Mouse (Mus musculus) mesoderm, embryonic 11.5 days (tissue): ENCODE data around the gene Ppp1r37.

Experiments
- DNase-seq: peaks from one replicate; pipeline ENCODE4 v3.0.0-alpha.2; 2012; ENCODE audit warnings: low read depth, low spot score

Gene Ppp1r37

DNA sequence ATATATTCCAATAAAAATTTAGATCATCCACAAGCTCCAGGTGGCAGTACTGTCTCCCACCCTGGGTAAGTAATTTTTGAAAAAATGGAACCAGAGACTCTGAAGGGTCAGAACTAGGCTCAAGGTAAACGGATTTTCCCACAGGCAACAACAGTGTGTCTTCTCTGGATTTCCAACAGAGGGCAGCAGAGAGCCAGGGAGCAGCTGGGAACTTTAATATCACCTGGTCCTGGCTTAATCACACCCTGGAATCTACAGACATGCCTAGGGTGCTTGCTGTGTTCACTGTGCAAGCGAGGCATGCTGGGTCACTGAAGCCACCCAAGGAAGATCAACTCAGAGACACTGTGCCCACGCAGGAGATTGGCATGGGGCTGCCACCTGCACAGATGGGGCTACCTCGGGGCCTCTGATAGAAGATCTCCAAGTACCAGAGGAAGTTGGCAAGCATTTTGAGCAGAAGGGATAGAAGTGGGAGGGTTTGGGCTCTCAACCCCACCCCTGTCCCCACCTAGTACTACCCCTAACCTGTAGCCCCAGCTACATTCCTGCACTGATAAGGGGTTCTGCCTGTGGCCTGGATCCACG is 59.3 kb downstream of the Ppp1r37 start:
- DNase-seq: peak; percentile 73

DNA sequence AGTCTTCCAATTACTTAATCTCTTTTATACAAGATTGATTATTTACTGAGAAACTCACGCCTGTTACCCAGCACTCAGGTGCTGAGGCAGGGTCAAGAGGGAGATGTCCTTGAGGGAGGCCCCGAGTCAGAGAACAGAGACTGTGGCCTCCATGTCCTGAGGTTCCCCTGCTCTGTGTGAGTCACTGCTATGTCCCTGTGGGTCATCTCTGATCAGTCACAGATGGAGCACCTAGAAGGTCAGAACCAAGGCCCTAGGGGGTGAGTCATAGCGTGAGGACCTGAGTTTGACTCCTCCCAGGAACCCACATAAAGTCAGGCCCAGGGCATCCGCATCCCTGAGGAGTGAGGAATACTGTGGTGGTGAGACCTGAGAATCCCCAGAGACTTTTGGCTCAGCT is 61.2 kb downstream of the Ppp1r37 start:
- DNase-seq: no peak

DNA sequence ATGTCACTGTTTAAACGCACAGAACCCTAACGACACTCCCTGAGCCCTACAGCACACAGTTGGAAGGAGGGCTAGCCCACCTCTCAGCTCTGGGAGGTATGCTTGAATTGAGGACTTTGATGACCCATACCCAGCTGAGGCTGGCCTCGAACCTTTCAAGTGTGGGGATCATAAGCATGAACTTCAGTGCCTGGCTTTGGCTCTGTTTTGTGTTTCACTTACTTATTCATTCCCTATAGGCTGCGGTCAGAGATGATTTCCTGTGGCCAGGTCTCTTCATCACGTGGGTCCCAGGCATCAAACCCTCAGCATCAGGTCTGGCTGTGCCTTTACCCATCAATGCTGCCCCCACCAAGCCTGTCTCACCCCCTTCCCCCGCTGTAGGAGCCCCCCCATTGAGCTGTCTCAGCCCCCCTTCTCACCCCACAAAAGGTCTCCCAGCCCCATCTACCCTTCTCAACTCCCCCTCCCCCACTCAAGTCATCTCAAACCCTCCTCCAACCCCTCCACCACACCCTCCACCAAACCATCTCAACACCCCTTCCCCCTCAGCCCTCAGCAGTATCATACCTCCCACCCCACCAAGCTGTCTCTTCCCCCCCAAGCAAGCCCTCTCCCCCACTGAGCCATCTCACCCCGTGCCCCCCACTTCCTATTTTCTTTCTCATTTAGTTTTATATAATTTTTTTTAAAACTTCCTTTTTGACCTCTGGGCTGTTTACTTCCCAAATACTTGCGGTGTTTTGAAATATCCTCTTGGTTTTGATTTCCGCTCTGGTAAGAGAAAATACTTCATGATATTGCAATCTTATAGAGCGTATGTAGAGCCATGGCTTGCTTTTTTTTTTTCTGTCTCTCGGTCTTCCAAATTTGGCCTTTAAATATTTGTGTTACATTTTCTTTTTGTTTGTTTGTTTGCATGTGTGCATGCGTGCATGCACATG is 62.2 kb downstream of the Ppp1r37 start:
- DNase-seq: no peak

DNA sequence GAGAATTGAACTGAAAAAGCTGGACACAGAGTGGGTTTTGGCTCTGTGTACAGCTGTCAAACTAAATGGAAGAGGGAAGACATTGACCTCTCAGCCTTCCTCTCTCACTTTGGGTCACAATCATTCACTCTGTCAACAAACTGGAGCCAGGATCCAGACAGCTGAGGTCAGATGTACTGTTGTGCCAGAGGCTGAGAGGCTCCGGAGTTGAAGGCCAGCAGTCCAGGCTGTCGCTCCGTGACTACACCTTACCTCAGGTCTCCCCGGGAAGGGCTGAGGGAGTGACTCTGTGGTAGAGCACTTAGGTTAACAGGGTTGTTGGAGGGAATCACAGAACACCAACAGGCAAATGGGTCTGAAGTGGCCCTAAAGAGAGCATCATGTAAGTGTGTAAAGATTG is 64.5 kb downstream of the Ppp1r37 start:
- DNase-seq: no peak

DNA sequence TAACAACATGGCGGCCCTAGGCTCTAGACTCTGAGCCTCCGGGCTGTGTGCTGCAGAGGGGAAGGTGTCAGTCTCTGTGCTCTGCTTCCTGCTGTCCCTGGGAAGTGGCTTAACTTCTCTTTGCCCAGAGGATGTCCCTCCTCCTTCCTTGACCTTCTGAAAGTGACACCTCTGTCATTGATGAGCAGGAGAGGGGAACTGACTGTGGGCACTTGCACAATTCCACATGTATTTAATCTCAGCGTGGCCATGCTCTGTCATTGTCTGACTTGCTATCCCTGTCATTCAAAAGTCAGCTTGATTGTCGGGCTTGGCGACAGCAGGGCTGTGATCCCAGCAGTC is 66.7 kb downstream of the Ppp1r37 start:
- no peak for DNase-seq

DNA sequence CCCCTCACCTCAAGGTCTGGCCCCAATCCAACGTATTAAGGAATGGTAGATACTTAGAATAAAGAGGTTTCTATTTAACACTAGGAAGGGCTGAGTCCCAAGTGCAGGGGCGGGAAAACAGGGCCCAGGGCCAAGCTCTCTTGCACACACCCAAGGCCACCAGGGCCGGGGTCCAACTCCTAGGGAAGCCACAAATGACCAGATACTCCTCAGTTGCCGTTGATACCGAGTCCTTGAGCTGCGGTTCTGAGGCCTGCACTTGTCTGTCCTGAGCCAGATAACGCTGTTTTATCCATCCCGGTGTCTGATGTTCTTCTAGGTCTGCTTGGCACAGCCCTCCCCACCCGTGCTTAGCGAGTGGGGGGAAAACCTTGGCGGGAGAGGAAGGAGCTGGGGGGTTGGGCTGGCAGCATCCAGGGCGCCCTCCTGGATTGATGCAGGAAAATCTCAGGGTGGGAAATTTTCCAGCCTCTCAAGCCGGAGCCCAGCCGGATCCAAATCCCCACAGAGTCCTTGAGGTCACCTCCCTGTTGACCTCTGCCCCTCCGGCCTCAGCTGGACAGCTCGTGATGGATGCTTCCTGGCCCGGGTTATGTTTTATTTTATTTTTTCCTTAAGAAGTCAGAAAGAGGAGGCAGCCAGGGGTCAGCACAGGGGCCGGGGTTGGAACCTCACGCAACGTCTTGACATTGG is 67.2 kb downstream of the Ppp1r37 start:
- peak; percentile 32 for DNase-seq

DNA sequence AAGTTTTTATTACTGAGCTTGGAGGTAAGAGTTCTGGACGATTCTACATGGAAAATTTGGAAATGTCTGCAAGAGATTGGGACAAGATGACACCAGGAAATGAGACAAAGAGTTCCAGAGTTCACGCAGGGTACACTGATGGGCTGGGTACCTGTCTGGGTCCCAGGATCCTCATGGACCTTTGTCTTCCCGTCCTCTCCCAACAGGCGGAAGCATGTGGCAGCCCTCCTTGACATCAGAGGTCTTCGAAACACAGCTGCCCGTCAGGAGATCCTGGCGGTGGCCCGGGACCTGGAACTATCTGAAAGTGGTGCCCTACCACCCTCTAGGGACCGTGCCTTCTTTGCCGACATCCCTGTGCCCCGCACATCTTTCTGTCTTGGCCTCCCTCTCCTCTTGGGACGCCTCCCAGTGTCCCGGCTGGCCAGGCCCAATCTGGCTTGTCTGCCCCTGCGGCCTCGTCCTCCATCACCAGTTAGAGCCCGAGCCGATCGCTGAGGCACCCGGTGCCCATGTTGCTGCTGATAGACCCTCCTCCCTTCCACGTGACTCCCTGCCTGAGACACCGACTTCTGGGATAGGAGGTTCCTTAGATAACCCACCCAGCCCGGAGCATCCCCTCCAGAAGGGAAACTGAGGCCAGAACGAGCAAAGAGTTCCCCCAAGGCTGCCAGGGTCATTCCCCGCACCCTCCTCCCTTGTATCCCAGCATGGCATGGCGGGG is 68.0 kb downstream of the Ppp1r37 start:
- no peak for DNase-seq

DNA sequence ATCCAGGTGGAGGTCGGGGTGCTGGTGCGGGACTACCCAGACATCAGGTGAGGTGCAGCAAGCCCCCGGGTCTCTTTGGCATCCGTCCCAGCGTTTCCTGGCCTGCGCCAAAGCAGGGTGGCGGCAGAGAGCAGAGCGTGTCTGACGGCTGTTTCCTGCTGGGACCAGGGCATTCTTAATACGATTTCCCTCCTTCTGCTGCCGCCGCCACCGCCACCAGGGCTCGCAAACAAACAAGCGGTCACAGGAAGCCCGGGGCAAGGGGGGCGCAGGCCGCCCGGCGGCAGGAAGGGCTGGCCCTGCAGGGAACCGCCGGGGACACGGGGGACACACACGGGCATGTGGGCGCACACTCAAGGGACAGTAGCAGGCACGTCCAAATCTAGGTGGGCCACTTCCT is 71.1 kb downstream of the Ppp1r37 start:
- peak; percentile 28 for DNase-seq

DNA sequence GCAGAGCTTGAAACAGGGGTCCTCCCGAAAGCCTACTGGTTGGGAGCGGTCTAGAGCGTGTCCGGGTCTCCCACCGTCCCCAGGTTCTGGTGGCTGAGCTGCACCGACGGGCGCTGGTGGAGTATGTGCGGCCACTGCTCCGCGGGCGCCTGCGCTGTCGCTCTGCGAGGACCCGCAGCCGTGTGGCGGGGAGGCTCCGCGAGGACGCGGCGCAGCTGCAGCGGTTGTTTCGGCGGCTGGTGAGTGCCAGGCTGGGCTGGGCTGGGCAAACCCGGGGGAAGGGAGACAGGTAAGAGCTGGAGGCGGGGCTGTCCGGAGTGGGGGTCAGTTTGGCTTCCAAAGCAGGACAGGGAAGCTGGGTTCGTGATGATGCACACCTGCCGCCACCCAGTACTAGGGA is 73.4 kb downstream of the Ppp1r37 start:
- DNase-seq: no peak

DNA sequence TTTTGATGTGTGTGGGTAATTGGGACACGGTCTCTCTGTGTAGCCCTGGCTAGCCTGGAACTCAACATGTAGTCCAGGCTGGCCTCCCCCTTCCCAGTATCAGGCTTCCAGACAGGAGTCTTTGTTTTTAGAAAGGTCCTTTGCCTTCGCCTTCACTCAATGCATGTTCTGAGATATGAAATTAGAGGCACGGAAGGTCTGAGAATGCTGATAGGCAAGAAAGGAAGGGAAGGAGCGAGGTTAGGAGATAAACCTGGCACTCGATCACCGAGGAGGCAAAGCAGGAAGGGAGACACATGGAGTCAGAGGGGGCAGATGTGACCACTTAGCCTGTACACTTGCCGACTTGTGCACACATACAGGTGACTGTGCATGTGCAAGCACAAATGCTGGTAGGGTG is 76.3 kb downstream of the Ppp1r37 start:
- DNase-seq: no peak

DNA sequence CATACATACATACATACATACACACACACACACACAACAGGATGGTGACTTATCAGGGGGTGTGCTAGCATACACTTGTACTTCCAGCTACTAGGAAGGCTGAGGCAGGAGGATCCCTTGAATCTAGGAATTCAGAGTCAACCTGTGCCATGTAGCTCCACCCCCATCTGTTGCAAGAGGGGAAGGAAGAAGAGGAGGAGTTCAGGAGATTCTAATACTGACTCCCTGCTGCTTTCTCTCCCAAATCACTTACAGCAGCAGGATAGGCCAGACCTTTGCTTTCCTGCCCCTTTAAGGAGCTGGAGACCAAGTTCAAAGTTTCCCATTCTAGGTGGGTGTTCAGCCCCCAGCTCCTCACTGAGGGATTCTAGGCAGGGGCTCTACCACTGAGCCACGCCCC is 77.4 kb downstream of the Ppp1r37 start:
- DNase-seq: no peak

DNA sequence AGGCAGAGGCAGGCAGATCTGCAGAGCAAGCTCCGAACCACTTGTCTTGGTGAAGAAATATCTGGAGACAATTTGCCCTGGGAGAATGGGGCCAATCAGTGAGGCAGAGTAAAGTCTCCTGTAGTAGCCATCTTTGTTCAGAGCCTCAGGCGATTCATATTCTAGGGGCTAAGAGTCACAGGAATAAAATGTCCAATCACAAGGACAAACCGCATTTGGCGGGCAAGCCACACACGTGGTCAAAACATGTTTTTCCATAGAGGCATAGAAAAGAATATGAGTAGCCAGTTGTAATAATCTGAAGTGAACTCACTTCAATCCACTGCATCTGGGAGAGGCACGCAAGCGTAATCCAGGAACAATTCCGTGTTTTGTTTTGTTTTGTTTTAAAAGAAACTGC is 79.6 kb downstream of the Ppp1r37 start:
- DNase-seq: no peak
